Mouse (Mus musculus): ENCODE data around the gene Dhx29. TPM values are rescaled to one million over a fixed set of nuclear protein-coding genes. Genes with fewer than 3 reads are reported as not detected.
A peak's percentile ranks its signal among the peaks of the same experiment; 100 is the strongest.

Gene Dhx29
- polyA plus RNA-seq, 1 experiment from 2014 or later, result 4.9 TPM

DNA sequence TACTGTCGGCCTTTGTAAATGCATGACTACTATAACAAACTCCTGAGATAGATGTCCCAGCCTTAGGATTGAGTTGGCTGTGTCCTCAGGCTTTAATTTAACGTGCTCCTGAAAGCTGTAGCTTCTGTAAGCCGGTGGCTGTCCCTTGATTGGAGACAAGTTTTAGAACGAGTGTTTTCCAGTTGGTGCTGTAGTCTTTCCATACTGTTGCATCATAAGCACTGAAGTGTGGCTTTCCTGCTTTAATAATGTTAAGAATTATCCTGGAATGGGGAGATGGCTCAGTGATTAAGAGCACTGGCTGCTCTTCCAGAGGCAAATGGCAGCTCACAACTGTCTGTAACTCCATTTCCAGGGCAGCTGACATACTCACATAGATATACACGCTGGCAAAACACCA lies 40.0 kb downstream of the Dhx29 start:
- Histone ChIP-seq H3K27ac (ENCODE audit: low read length) (no peak overlapping the region), H3K9ac (ENCODE audit: low read depth, low read length) (no peak overlapping the region), H3K4me2 (ENCODE audit: low read depth, low read length) (no peak overlapping the region), H3K9me3 (replicated peaks; ENCODE audit: control insufficient read depth, low read length) (no peaks in the 10 kb centered on the region), H3K36me3 (ENCODE audit: control insufficient read depth, insufficient read depth) (no peaks in the 10 kb centered on the region; the same call in 1 of the 2 replicates), H3K4me3 (ENCODE audit: low read depth, low read length) (no peak overlapping the region), H3K4me1 (ENCODE audit: control insufficient read depth, low read depth, low read length) (no peaks in the 10 kb centered on the region), H3K27me3 (ENCODE audit: control insufficient read depth, insufficient read depth, low read depth, low read length) (no peaks in the 10 kb centered on the region)
- WGBS (ENCODE audit: insufficient replicate concordance), result 71% methylated on average over 5 of the region's 5 CpGs
- no peak for ATAC-seq (ENCODE audit: low read depth)

DNA sequence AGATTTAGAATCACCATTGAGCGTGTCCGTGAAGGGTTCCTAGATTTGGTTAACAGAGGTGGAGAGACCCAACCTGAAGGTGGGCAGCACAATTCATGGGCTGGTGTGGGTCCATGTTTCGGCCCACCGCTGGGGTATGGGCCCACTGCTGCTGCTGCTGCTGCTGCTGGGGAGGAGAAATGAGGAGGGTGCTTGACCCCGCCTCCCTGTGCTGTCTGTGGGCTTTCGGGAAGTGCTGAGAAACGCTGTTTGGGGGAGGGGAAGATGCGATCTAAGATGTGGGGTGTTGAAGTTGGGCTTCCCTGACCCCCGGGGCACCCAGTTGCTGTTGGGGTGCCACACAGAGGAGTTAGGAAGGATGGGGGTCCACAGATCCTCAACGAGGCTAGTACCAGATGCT lies 49.5 kb downstream of the Dhx29 start:
- Histone ChIP-seq H3K27ac (ENCODE audit: low read length) (no peak overlapping the region), H3K9ac (ENCODE audit: low read depth, low read length) (no peak overlapping the region), H3K27me3 (ENCODE audit: control insufficient read depth, insufficient read depth, low read depth, low read length) (peaks cover 9% of the 10 kb centered on the region), H3K4me1 (ENCODE audit: control insufficient read depth, low read depth, low read length) (no peaks in the 10 kb centered on the region), H3K4me3 (ENCODE audit: low read depth, low read length) (no peak overlapping the region), H3K4me2 (ENCODE audit: low read depth, low read length) (no peak overlapping the region), H3K36me3 (ENCODE audit: control insufficient read depth, insufficient read depth) (no peaks in the 10 kb centered on the region), H3K9me3 (replicated peaks; ENCODE audit: control insufficient read depth, low read length) (no peaks in the 10 kb centered on the region)
- ATAC-seq (ENCODE audit: low read depth), result no peak
- 28% methylated on average over 10 of the region's 10 CpGs for WGBS (ENCODE audit: insufficient replicate concordance)

DNA sequence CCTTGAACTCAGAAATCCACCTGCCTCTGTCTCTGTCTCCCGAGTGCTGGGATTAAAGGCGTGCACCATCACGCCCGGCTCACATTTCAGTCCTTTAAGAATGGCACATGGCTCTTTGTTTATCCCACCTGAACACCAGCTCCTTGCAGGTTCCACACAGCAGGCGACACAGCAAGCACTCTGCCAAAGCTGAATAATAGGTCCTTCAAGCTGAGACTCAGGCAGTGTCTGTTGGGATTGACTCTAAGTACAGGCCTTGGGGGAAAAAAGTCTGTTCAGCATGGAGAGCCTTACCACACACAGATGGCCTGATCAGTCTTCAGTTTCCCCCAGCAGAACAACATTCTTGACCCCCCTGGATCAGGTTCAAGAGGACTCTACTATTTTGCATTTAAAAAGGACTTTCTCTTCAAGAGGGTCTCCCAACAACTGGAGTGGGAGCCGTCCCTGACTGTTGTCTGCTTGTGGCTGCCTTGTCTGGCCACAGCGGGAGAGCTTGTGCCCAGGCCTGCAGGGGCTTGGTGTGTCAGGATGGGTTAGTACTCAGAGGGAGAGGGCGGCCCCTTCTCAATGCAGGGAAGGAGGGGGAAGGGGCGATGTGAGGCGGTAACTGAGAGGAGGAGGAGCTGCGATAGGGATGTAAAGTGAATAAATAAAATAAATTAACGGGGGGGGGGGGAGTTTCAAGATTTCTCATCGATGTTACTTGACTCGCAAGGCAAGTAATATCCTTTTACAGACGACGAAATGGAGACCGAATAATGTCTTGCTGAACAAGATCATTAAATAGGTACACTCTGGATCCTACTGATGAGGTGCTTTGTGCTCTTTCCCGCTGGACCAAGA lies 58.6 kb downstream of the Dhx29 start:
- Histone ChIP-seq H3K4me1 (ENCODE audit: control insufficient read depth, low read depth, low read length) (peaks cover 3% of the 10 kb centered on the region), H3K4me2 (ENCODE audit: low read depth, low read length) (no peak overlapping the region), H3K9me3 (replicated peaks; ENCODE audit: control insufficient read depth, low read length) (no peaks in the 10 kb centered on the region), H3K36me3 (ENCODE audit: control insufficient read depth, insufficient read depth) (no peaks in the 10 kb centered on the region), H3K27me3 (ENCODE audit: control insufficient read depth, insufficient read depth, low read depth, low read length) (peaks cover 65% of the 10 kb centered on the region), H3K4me3 (ENCODE audit: low read depth, low read length) (no peak overlapping the region), H3K9ac (ENCODE audit: low read depth, low read length) (no peak overlapping the region), H3K27ac (ENCODE audit: low read length) (no peak overlapping the region)
- ATAC-seq (ENCODE audit: low read depth), result no peak
- 13% methylated on average over 18 of the region's 18 CpGs for WGBS (ENCODE audit: insufficient replicate concordance)

- H3K9me3 ChIP-seq (replicated peaks; ENCODE audit: control insufficient read depth, low read length), result no peaks in the 10 kb centered on the region
- H3K9ac ChIP-seq (ENCODE audit: low read depth, low read length), result no peak overlapping the region
- H3K27me3 ChIP-seq (ENCODE audit: control insufficient read depth, insufficient read depth, low read depth, low read length), result peaks cover 71% of the 10 kb centered on the region
- no peak for ATAC-seq (ENCODE audit: low read depth)
- no peak overlapping the region for H3K4me3 ChIP-seq (ENCODE audit: low read depth, low read length)
- H3K4me1 ChIP-seq (ENCODE audit: control insufficient read depth, low read depth, low read length), result peaks cover 3% of the 10 kb centered on the region
- no peaks in the 10 kb centered on the region for H3K36me3 ChIP-seq (ENCODE audit: control insufficient read depth, insufficient read depth)
- H3K27ac ChIP-seq (ENCODE audit: low read length), result no peak overlapping the region
- no peak overlapping the region for H3K4me2 ChIP-seq (ENCODE audit: low read depth, low read length)
- WGBS (ENCODE audit: insufficient replicate concordance), result 2% methylated on average over 17 of the region's 17 CpGs
Measured at GRCm38 (mm10) chr13:112986451-112986950, 59.2 kb downstream of the Dhx29 start.

- Histone ChIP-seq H3K9ac (ENCODE audit: low read depth, low read length) (peak within 1 kb of the TSS; percentile 41; the same call in 1 of the 2 replicates), H3K27ac (ENCODE audit: low read length) (no peak within 1 kb of the TSS)
- WGBS (ENCODE audit: insufficient replicate concordance), result under 1% methylated on average over 47 of the region's 47 CpGs
Measured at GRCm38 (mm10) chr13:112987532-112987943, 60.3 kb downstream of the Dhx29 start, which contains the start of gene Ccno. Gene Ccno, plus strand, starts transcription at chr13:112987802.

GRCm38 (mm10) chr13:112987991-112988390 lies 60.7 kb downstream of the Dhx29 start:
- peak overlapping the region; percentile 41; the same call in 1 of the 2 replicates for H3K9ac ChIP-seq (ENCODE audit: low read depth, low read length)

More at GRCm38 (mm10) chr13:112987532-112987943, 60.3 kb downstream of the Dhx29 start, which contains the start of gene Ccno:
- Histone ChIP-seq H3K4me3 (ENCODE audit: low read depth, low read length) (peak within 1 kb of the TSS; percentile 59), H3K36me3 (ENCODE audit: control insufficient read depth, insufficient read depth) (no peaks in the 10 kb centered on the region), H3K4me2 (ENCODE audit: low read depth, low read length) (peak within 1 kb of the TSS; percentile 81), H3K4me1 (ENCODE audit: control insufficient read depth, low read depth, low read length) (peaks cover 3% of the 10 kb centered on the region), H3K27me3 (ENCODE audit: control insufficient read depth, insufficient read depth, low read depth, low read length) (peaks cover 74% of the 10 kb centered on the region), H3K9me3 (replicated peaks; ENCODE audit: control insufficient read depth, low read length) (no peaks in the 10 kb centered on the region)
- peak; percentile 96 for ATAC-seq (ENCODE audit: low read depth)

DNA sequence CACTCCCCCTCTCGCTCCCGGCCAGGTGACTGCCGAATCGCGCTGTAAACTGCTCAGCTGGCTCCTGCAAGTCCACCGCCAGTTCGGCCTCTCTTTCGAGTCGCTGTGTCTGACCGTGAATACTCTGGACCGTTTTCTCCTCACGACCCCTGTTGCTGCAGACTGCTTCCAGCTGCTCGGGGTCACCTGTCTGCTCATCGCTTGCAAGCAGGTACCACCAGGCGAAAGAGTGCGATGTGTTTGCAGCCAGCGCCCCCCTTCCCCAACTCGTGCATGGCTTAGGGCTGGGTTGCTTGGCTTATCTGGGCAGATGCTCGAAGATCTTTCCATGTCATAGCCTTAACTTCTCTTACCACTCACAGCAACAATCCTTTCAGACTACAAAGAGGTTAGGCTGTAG lies 61.6 kb downstream of the Dhx29 start:
- WGBS (ENCODE audit: insufficient replicate concordance), result 1% methylated on average over 19 of the region's 19 CpGs
- no peaks in the 10 kb centered on the region for H3K9me3 ChIP-seq (replicated peaks; ENCODE audit: control insufficient read depth, low read length)
- H3K9ac ChIP-seq (ENCODE audit: low read depth, low read length), result no peak overlapping the region

More at GRCm38 (mm10) chr13:112987991-112988390, 60.7 kb downstream of the Dhx29 start:
- Histone ChIP-seq H3K36me3 (ENCODE audit: control insufficient read depth, insufficient read depth) (no peaks in the 10 kb centered on the region), H3K4me2 (ENCODE audit: low read depth, low read length) (peak overlapping the region; percentile 81), H3K4me1 (ENCODE audit: control insufficient read depth, low read depth, low read length) (peaks cover 3% of the 10 kb centered on the region), H3K9me3 (replicated peaks; ENCODE audit: control insufficient read depth, low read length) (no peaks in the 10 kb centered on the region), H3K27ac (ENCODE audit: low read length) (no peak overlapping the region), H3K4me3 (ENCODE audit: low read depth, low read length) (peak overlapping the region; percentile 59), H3K27me3 (ENCODE audit: control insufficient read depth, insufficient read depth, low read depth, low read length) (peaks cover 78% of the 10 kb centered on the region)
- under 1% methylated on average over 39 of the region's 39 CpGs for WGBS (ENCODE audit: insufficient replicate concordance)
- ATAC-seq (ENCODE audit: low read depth), result no peak; the same call in 1 of the 2 replicates

DNA sequence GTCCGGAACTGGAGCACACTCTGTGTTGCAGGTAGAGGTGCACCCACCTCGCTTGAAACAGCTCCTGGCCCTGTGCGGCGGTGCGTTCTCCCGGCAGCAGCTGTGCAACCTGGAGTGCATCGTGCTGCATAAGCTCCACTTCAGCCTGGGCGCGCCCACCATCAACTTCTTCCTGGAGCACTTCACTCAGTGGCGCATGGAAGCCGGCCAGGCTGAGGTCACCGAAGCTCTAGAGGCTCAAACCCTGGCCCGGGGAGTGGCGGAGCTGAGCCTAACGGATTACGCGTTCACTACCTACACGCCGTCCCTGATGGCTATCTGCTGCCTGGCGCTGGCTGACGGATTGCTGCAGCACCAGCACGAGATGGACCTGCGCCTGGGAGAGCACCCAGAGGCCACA lies 62.3 kb downstream of the Dhx29 start:
- no peaks in the 10 kb centered on the region for H3K9me3 ChIP-seq (replicated peaks; ENCODE audit: control insufficient read depth, low read length)
- no peaks in the 10 kb centered on the region for H3K36me3 ChIP-seq (ENCODE audit: control insufficient read depth, insufficient read depth)
- no peak overlapping the region for H3K9ac ChIP-seq (ENCODE audit: low read depth, low read length)
- ATAC-seq (ENCODE audit: low read depth), result no peak
- H3K4me2 ChIP-seq (ENCODE audit: low read depth, low read length), result 0 out of 2 replicates have a peak overlapping the region, but pooled peaks have one; percentile 6
- H3K27me3 ChIP-seq (ENCODE audit: control insufficient read depth, insufficient read depth, low read depth, low read length), result peaks cover 88% of the 10 kb centered on the region
- H3K4me3 ChIP-seq (ENCODE audit: low read depth, low read length), result peak overlapping the region; percentile 15; the same call in 1 of the 2 replicates
- H3K27ac ChIP-seq (ENCODE audit: low read length), result no peak overlapping the region
- H3K4me1 ChIP-seq (ENCODE audit: control insufficient read depth, low read depth, low read length), result peaks cover 11% of the 10 kb centered on the region
- WGBS (ENCODE audit: insufficient replicate concordance), result 4% methylated on average over 23 of the region's 23 CpGs

More for the DNA sequence above, 61.6 kb downstream of the Dhx29 start:
- Histone ChIP-seq H3K27me3 (ENCODE audit: control insufficient read depth, insufficient read depth, low read depth, low read length) (peaks cover 87% of the 10 kb centered on the region), H3K4me1 (ENCODE audit: control insufficient read depth, low read depth, low read length) (peaks cover 8% of the 10 kb centered on the region), H3K27ac (ENCODE audit: low read length) (no peak overlapping the region), H3K36me3 (ENCODE audit: control insufficient read depth, insufficient read depth) (no peaks in the 10 kb centered on the region), H3K4me3 (ENCODE audit: low read depth, low read length) (peak overlapping the region; percentile 59), H3K4me2 (ENCODE audit: low read depth, low read length) (peak overlapping the region; percentile 81)
- no peak for ATAC-seq (ENCODE audit: low read depth)

DNA sequence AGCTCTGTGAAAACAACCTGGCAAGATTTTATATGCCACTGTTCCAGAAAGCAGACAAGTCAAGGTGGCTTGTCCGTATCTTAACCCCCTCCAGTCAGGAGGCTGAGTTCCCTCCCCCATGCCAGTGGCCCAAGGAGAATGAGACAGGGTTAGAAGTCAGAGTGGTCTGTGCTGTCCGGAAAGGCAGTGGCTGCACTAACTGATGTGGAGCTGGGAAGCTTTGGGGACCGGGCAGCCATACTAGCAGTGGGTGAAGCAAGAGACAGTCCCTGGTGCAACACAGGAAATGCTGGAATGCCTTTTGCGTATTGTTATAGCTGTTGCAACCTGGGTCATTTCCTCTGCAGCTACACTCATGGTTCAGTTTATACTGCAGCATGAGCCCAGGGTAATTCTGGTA lies 63.1 kb downstream of the Dhx29 start:
- no peak for ATAC-seq (ENCODE audit: low read depth)
- Histone ChIP-seq H3K4me3 (ENCODE audit: low read depth, low read length) (no peak overlapping the region), H3K27ac (ENCODE audit: low read length) (no peak overlapping the region), H3K4me1 (ENCODE audit: control insufficient read depth, low read depth, low read length) (peaks cover 11% of the 10 kb centered on the region), H3K9ac (ENCODE audit: low read depth, low read length) (no peak overlapping the region), H3K4me2 (ENCODE audit: low read depth, low read length) (no peak overlapping the region), H3K27me3 (ENCODE audit: control insufficient read depth, insufficient read depth, low read depth, low read length) (peaks cover 93% of the 10 kb centered on the region), H3K36me3 (ENCODE audit: control insufficient read depth, insufficient read depth) (no peaks in the 10 kb centered on the region), H3K9me3 (replicated peaks; ENCODE audit: control insufficient read depth, low read length) (no peaks in the 10 kb centered on the region)
- 5% methylated on average over 4 of the region's 4 CpGs for WGBS (ENCODE audit: insufficient replicate concordance)
